Mouse (Mus musculus) cerebellum, adult 2 months (tissue): ENCODE measurements around the gene Apoc4.

ENCODE experiments used
- CTCF ChIP-seq: fragments of 200-500 bp; IDR thresholded peaks from 2 replicates; pipeline ENCODE4 v1.5.1; 2011; ENCODE audit warnings: low read depth, mild to moderate bottlenecking, control low read depth, low read length, moderate library complexity, borderline replicate concordance; ENCODE audit not compliant: insufficient read depth
- POLR2A ChIP-seq: fragments of 200-500 bp; IDR thresholded peaks from 2 replicates; pipeline ENCODE4 v1.6.1; 2011; ENCODE audit warnings: low read length, control low read depth, borderline replicate concordance; ENCODE audit not compliant: insufficient read depth

GRCm38 (mm10) chr7:19724167-19724566 is 42.9 kb upstream of the Apoc4 start:
- TF ChIP-seq POLR2A (no peak), CTCF (no peak)
